Mouse (Mus musculus): ENCODE data around the gene Olfr978. TPM values are rescaled to one million over a fixed set of nuclear protein-coding genes. Genes with fewer than 3 reads are reported as not detected.

Olfr978 gene
- polyA plus RNA-seq (2017; shearing (Covaris generic)), result under 1 TPM in 1 of 2 experiments, not detected in 1; 0.37 TPM

DNA sequence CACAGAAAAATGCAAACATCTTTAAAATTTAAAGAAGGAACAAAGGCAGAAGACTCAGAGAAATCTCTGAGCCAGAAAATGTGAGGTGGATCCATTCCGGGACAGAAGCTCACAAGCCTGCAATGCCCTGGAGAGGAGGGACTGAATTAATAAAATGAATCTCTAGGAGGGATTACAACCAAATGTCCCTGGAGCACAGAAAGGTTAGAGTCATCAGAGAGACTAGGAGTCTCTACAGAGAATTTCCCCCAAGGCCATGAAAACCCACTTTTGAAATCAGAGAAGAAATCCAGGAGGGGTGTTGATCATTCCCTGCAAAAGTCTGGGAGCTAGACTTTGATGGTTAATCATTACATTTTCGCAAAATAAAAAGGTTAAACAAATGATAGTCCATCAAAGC is at the start of gene Olfr978:
TSS of gene Olfr978 (plus strand) at position 301 of the 400 bp plus-strand sequence.

DNA sequence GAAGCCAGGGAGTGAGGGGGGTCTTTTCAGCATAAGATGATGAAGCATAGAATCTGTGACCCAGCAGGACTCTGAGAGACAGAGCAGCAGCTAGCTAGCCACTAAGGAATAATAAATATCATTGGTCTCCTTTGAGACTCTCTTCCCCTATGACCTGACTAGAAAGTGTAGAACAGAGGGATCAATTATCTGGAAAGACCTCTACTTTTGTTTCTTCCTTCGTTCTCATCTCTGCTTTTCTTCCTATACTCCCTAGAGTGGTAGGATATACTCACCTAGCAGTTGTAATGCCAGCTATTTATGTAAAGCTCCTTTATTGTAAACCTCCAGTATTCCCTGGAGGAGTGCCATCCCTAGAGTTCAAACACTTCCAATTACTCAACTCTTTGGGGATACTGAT is 40.0 kb upstream of the Olfr978 start, which contains the start of gene Olfr975:
TSS of gene Olfr975 (minus strand) at position 101 of the 400 bp plus-strand sequence.

DNA sequence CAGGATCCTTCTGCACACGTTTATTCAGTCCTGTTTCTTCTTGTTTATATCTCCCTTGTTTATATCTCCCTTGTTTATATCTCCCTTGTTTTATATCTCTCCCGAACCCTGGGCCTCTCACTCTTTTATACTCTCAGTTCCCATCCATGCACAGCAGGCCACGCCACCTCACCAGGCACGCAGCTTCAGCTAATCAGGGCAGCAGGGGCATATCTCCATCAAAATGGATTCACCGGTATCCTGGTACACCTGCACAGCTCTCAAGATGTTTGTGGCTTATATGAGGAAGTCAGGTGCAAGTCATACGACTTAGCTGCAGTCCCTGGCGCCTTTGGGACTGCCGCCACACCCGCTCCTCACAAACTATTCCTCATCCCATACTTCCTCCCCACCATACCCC is 30.9 kb upstream of the Olfr978 start, which contains the start of gene Olfr976:
TSS of gene Olfr976 (minus strand) at position 101 of the 400 bp plus-strand sequence.

DNA sequence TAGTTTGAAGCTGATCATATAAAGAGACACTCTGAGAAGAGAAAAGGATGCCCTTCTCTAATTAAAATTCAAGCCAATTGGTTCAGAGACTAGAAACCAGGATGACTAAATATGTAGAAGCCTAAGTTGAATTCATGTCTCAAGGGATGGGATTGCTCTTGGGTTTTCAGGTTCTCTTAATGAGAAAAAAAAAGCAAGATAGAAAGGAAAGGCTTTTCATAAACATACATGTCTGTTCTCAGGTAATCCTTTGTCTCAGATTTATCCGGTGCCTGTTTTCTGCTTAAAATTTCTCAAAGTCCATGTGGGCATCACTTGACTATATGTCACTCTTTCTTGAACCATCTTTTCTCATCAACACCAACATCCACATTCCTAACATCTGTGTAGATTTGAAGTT is 11.5 kb downstream of the Olfr978 start, which contains the start of gene Olfr979:
TSS of gene Olfr979 (minus strand) at position 101 of the 400 bp plus-strand sequence.

DNA sequence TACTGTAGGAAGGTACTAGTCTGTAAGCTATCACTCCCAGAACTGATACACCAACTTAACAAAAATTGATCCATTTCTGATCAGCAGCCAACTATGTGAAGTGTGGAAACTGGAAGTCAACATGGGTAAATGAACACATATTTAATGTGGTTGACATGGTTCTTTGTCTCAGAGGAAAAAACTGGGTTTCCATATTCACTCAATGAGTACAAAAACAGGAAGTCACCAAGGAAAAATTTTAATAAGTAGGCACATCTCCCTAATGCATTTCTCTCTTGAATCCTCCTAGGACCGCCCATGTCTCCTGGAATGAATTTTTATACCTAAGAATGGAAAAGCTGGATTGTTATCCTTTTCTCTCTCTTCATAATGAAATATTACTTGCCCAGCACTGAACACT is 17.6 kb downstream of the Olfr978 start, which contains the start of gene Olfr980:
TSS of gene Olfr980 (minus strand) at position 101 of the 400 bp plus-strand sequence.

DNA sequence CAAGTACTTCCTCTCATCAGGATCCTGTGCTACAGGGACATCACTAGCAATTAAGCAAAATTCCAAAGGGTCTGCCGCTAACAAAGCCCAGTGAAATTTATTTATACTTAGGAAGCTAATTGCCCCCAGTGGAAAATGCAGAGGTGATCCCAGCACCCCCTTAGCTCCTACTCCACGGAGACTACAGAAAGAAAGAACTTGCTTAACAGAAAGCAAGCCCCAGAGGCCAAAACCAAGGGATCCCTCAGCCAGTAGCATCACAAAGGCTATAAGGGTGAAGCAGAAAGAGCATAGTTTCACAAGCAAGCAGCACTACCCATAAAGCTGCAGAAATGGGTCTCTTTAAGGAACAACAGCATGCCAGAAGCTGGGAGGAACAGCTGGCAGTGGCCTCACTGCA is 29.3 kb downstream of the Olfr978 start, which contains the start of gene Olfr981:
TSS of gene Olfr981 (plus strand) at position 301 of the 400 bp plus-strand sequence.

Other genes starting within 250 kb of the Olfr978 start
- gene Olfr967, start 245.9 kb upstream of the Olfr978 start, polyA plus RNA-seq (2017; shearing (Covaris generic)), result under 1 TPM in 1 of 2 experiments, not detected in 1; 0.43 TPM
- gene Olfr968, start 208.9 kb upstream of the Olfr978 start, polyA plus RNA-seq (2017; shearing (Covaris generic)), result not detected
- 1 to 10 TPM in 1 of 2 experiments, under 1 TPM in 1; 0.10 to 1.1 TPM for gene Olfr969, start 201.2 kb upstream of the Olfr978 start, polyA plus RNA-seq (2017; shearing (Covaris generic))
- gene Olfr970, start 183.3 kb upstream of the Olfr978 start, polyA plus RNA-seq (2017; shearing (Covaris generic)), result under 1 TPM; 0.13 to 0.45 TPM
- gene Olfr971, start 155.2 kb upstream of the Olfr978 start, polyA plus RNA-seq (2017; shearing (Covaris generic)), result under 1 TPM in 1 of 2 experiments, not detected in 1; 0.23 TPM
- not detected for gene Olfr972, start 125.7 kb upstream of the Olfr978 start, polyA plus RNA-seq (2017; shearing (Covaris generic))
- not detected for gene Olfr229, start 84.8 kb upstream of the Olfr978 start, polyA plus RNA-seq (2017; shearing (Covaris generic))
- under 1 TPM in 1 of 2 experiments, not detected in 1; 0.38 TPM for gene Olfr974, start 54.6 kb upstream of the Olfr978 start, polyA plus RNA-seq (2017; shearing (Covaris generic))
- gene Olfr975, start 40.1 kb upstream of the Olfr978 start, polyA plus RNA-seq (2017; shearing (Covaris generic)), result not detected
- not detected for gene Olfr976, start 31.0 kb upstream of the Olfr978 start, polyA plus RNA-seq (2017; shearing (Covaris generic))
- not detected for gene Olfr979, start 11.4 kb downstream of the Olfr978 start, polyA plus RNA-seq (2017; shearing (Covaris generic))
- gene Olfr980, start 17.5 kb downstream of the Olfr978 start, polyA plus RNA-seq (2017; shearing (Covaris generic)), result not detected
- gene Olfr981, start 29.4 kb downstream of the Olfr978 start, polyA plus RNA-seq (2017; shearing (Covaris generic)), result under 1 TPM; 0.06 to 0.17 TPM
- under 1 TPM; 0.24 to 0.27 TPM for gene Olfr982, start 81.7 kb downstream of the Olfr978 start, polyA plus RNA-seq (2017; shearing (Covaris generic))
- gene Olfr983, start 101.5 kb downstream of the Olfr978 start, polyA plus RNA-seq (2017; shearing (Covaris generic)), result not detected
- under 1 TPM in 1 of 2 experiments, not detected in 1; 0.15 TPM for gene Olfr984, start 122.1 kb downstream of the Olfr978 start, polyA plus RNA-seq (2017; shearing (Covaris generic))
- not detected for gene Olfr985, start 138.1 kb downstream of the Olfr978 start, polyA plus RNA-seq (2017; shearing (Covaris generic))
- gene Tmem225, start 156.0 kb downstream of the Olfr978 start, polyA plus RNA-seq (2017; shearing (Covaris generic)), result not detected
- gene Olfr986, start 188.8 kb downstream of the Olfr978 start, polyA plus RNA-seq (2017; shearing (Covaris generic)), result under 1 TPM in 1 of 2 experiments, not detected in 1; 0.54 TPM
- gene Zfp202, start 200.2 kb downstream of the Olfr978 start, polyA plus RNA-seq (2017; shearing (Covaris generic)), result 1 to 10 TPM; 2.9 TPM

All from inflammation-experienced regulatory T-cells (primary cell).